Comparison of ENCODE assay signal across 10 mouse cellular contexts in the genomic region with DNA sequence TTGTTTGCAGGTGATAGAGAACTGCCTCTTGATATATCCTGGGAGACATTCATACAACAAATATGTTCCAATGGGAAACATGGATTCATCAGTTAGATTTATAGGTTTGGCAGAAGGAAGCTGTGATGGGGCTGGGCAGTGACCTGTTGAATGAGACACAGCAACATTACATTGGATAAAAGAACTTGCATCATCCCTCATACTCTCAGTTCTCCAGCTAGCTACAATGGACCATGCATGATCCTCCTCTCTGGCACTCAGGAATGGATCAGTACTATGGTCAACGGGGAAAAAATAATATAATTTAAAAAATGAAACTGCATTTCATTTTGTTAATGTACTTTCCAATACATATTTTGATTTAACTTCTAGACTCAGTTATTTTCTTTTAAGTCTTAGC. TPM values are rescaled to one million over a fixed set of nuclear protein-coding genes. Genes with fewer than 3 reads are reported as not detected.
DNase-seq lines count a peak whose midpoint lies in the region; ATAC-seq and TF ChIP-seq lines count a peak whose summit lies in the region.
"Had no signal": no experiment of that assay in that cellular context is flagged by ENCODE, and none has a peak within 500 bp of the region (broad histone marks: within the 10 kb centered on the region; RNA-seq: fewer than 3 reads in every experiment).

No protein-coding gene starts in this region.

- TF ChIP-seq CTCF in thymus, adult 2 months (IDR thresholded peaks at IDR 0.05; ENCODE audit: borderline replicate concordance, control insufficient read depth, extremely low read depth, insufficient read depth, low read length, poor library complexity): no peak

- intact Hi-C loops in heart, postnatal 36 days (cut with DNase I): loop anchor here (2.0 to 5.0 kb wide), 3 partner anchors 102 to 253 kb away; no protein-coding TSS in a partner anchor

- H3K9ac ChIP-seq in midbrain, embryonic 13.5 days (replicated peaks): no peak overlapping the region
- no peak overlapping the region for H3K9ac ChIP-seq in midbrain, embryonic 11.5 days (ENCODE audit: low read length)
- no peak overlapping the region for H3K9ac ChIP-seq in limb, embryonic 13.5 days

- DNase-seq in heart, embryonic 10.5 days (ENCODE audit: low spot score): no peak
- no peak for DNase-seq in heart, postnatal 36 days
- DNase-seq in midbrain, embryonic 11.5 days (ENCODE audit: low spot score, missing footprints): no peak
- DNase-seq in thymus, adult 2 months: no peak
- DNase-seq in lung, postnatal 36 days: no peak
- DNase-seq: adrenal gland, postnatal 36 days; kidney, postnatal 4 days had no signal

- no peaks in the 10 kb centered on the region for H3K27me3 ChIP-seq in heart, embryonic 10.5 days (ENCODE audit: insufficient read depth, poor library complexity, severe bottlenecking)
- no peaks in the 10 kb centered on the region for H3K27me3 ChIP-seq in midbrain, embryonic 13.5 days
- no peaks in the 10 kb centered on the region for H3K27me3 ChIP-seq in midbrain, embryonic 11.5 days (ENCODE audit: control insufficient read depth, insufficient read depth, low read length)
- no peaks in the 10 kb centered on the region for H3K27me3 ChIP-seq in limb, embryonic 13.5 days
- H3K27me3 ChIP-seq in thymus, adult 2 months (ENCODE audit: control insufficient read depth, insufficient read depth, low read length): no peaks in the 10 kb centered on the region

- ATAC-seq in midbrain, embryonic 13.5 days: no peak
- ATAC-seq in midbrain, embryonic 11.5 days (ENCODE audit: low FRiP score): no peak
- no peak for ATAC-seq in limb, embryonic 13.5 days (ENCODE audit: low FRiP score, low read depth)
- ATAC-seq in erythroid progenitor cell, adult 5-6 weeks (replicated peaks; ENCODE audit: low FRiP score, poor library complexity, severe bottlenecking): no peak

- TF ChIP-seq POLR2A in thymus, adult 2 months (IDR thresholded peaks at IDR 0.05; ENCODE audit: control insufficient read depth, extremely low read depth, insufficient read depth, low read length, poor library complexity): no peak

- no peaks in the 10 kb centered on the region for H3K9me3 ChIP-seq in heart, embryonic 10.5 days
- H3K9me3 ChIP-seq in midbrain, embryonic 13.5 days: no peaks in the 10 kb centered on the region
- no peaks in the 10 kb centered on the region for H3K9me3 ChIP-seq in midbrain, embryonic 11.5 days (ENCODE audit: control insufficient read depth, low read length)
- no peaks in the 10 kb centered on the region for H3K9me3 ChIP-seq in limb, embryonic 13.5 days

- H3K4me1 ChIP-seq in heart, embryonic 10.5 days: no peaks in the 10 kb centered on the region
- H3K4me1 ChIP-seq in midbrain, embryonic 13.5 days (replicated peaks): peaks cover 13% of the 10 kb centered on the region
- peaks cover 2% of the 10 kb centered on the region; the same call in 1 of the 2 replicates for H3K4me1 ChIP-seq in midbrain, embryonic 11.5 days (ENCODE audit: control insufficient read depth, insufficient read depth, low read length)
- peaks cover 3% of the 10 kb centered on the region; the same call in 1 of the 2 replicates for H3K4me1 ChIP-seq in limb, embryonic 13.5 days
- no peaks in the 10 kb centered on the region for H3K4me1 ChIP-seq in thymus, adult 2 months (replicated peaks; ENCODE audit: control insufficient read depth, insufficient read depth, low read length)

- 81% methylated on average over 1 of the region's 1 CpGs for WGBS in heart, embryonic 10.5 days
- 81% methylated on average over 1 of the region's 1 CpGs for WGBS in midbrain, embryonic 13.5 days
- 91% methylated on average over 1 of the region's 1 CpGs for WGBS in midbrain, embryonic 11.5 days
- 84% methylated on average over 1 of the region's 1 CpGs for WGBS in limb, embryonic 13.5 days
- WGBS in thymus, adult 2 months: 79% methylated on average over 1 of the region's 1 CpGs

- H3K36me3 ChIP-seq in heart, embryonic 10.5 days: peaks cover 29% of the 10 kb centered on the region
- H3K36me3 ChIP-seq in midbrain, embryonic 13.5 days: peaks cover 9% of the 10 kb centered on the region; the same call in 1 of the 2 replicates
- no peaks in the 10 kb centered on the region for H3K36me3 ChIP-seq in midbrain, embryonic 11.5 days (ENCODE audit: control insufficient read depth, insufficient read depth, low read length)
- peaks cover 20% of the 10 kb centered on the region for H3K36me3 ChIP-seq in limb, embryonic 13.5 days
- H3K36me3 ChIP-seq in thymus, adult 2 months (ENCODE audit: control insufficient read depth, insufficient read depth, low read length): peaks cover 23% of the 10 kb centered on the region

- H3K27ac ChIP-seq in heart, embryonic 10.5 days: no peak overlapping the region
- H3K27ac ChIP-seq in midbrain, embryonic 13.5 days: no peak overlapping the region
- no peak overlapping the region for H3K27ac ChIP-seq in midbrain, embryonic 11.5 days (ENCODE audit: low read depth, low read length)
- H3K27ac ChIP-seq in limb, embryonic 13.5 days: no peak overlapping the region
- no peak overlapping the region for H3K27ac ChIP-seq in thymus, adult 2 months (ENCODE audit: control insufficient read depth, insufficient read depth, low read length)

- peak overlapping the region; percentile 28; the same call in 1 of the 2 replicates for H3K4me2 ChIP-seq in midbrain, embryonic 13.5 days (replicated peaks)
- H3K4me2 ChIP-seq in midbrain, embryonic 11.5 days: no peak overlapping the region
- peak overlapping the region; percentile 35 for H3K4me2 ChIP-seq in limb, embryonic 13.5 days (replicated peaks)

- peak overlapping the region; percentile 71 for H3K4me3 ChIP-seq in heart, embryonic 10.5 days
- 0 out of 2 replicates have a peak overlapping the region, but pooled peaks have one; percentile 1 for H3K4me3 ChIP-seq in midbrain, embryonic 13.5 days (replicated peaks)
- H3K4me3 ChIP-seq in midbrain, embryonic 11.5 days (ENCODE audit: low read depth, low read length): no peak overlapping the region
- H3K4me3 ChIP-seq in limb, embryonic 13.5 days: no peak overlapping the region
- no peak overlapping the region for H3K4me3 ChIP-seq in thymus, adult 2 months (ENCODE audit: control insufficient read depth, insufficient read depth, low read length)

RNA-seq across cellular contexts. Expression of gene Cr1l, which starts 1.5 kb away (rescaled TPM):
- 52.8 and 60.0 TPM in 2 replicates for polyA plus RNA-seq in heart, embryonic 10.5 days (2016; fragmentation: Nextera tagmentation; extraction: Ambion mirVana)
- total RNA-seq in heart, postnatal 36 days (2021): 10 to 100 TPM; 69.3 to 70.9 TPM
- polyA plus RNA-seq in midbrain, embryonic 13.5 days (2015; fragmentation: Nextera tagmentation; extraction: Ambion mirVana): 35.0 and 39.5 TPM in 2 replicates
- 39.9 and 49.8 TPM in 2 replicates for polyA plus RNA-seq in midbrain, embryonic 11.5 days (2014; fragmentation: Nextera tagmentation; extraction: Ambion mirVana)
- 62.4 and 65.2 TPM in 2 replicates for polyA plus RNA-seq in limb, embryonic 13.5 days (2015; fragmentation: Nextera tagmentation; extraction: Ambion mirVana)
- 54.0 and 66.8 TPM in 2 replicates for polyA plus RNA-seq in thymus, adult 2 months (2012; rRNA removed)
- 120 and 177 TPM in 2 replicates for total RNA-seq in erythroid progenitor cell, adult 5-6 weeks (2015; ENCODE audit: low replicate concordance)
- 96.5 and 165 TPM in 2 replicates for total RNA-seq in erythroid progenitor cell, adult 5-6 weeks (2017; ENCODE audit: low replicate concordance)

RNA-seq across cellular contexts. Expression of gene Cd46, which starts 37.8 kb away (rescaled TPM):
- polyA plus RNA-seq in heart, embryonic 10.5 days (2016; fragmentation: Nextera tagmentation; extraction: Ambion mirVana): 0.58 and 0.70 TPM in 2 replicates
- 1 to 10 TPM in 1 of 2 experiments, under 1 TPM in 1; 0.80 to 1.2 TPM for total RNA-seq in heart, postnatal 36 days (2021)
- 1.2 and 1.6 TPM in 2 replicates for polyA plus RNA-seq in midbrain, embryonic 13.5 days (2015; fragmentation: Nextera tagmentation; extraction: Ambion mirVana)
- 0.91 and 1.00 TPM in 2 replicates for polyA plus RNA-seq in midbrain, embryonic 11.5 days (2014; fragmentation: Nextera tagmentation; extraction: Ambion mirVana)
- 1.0 and 1.4 TPM in 2 replicates for polyA plus RNA-seq in limb, embryonic 13.5 days (2015; fragmentation: Nextera tagmentation; extraction: Ambion mirVana)
- polyA plus RNA-seq in thymus, adult 2 months (2012; rRNA removed): 1.6 and 2.0 TPM in 2 replicates
- total RNA-seq in erythroid progenitor cell, adult 5-6 weeks (2015; ENCODE audit: low replicate concordance): 12.3 and 33.1 TPM in 2 replicates
- total RNA-seq in erythroid progenitor cell, adult 5-6 weeks (2017; ENCODE audit: low replicate concordance): 5.9 and 13.7 TPM in 2 replicates

RNA-seq across cellular contexts. Expression of gene Cr2, which starts 46.6 kb away (rescaled TPM):
- 0.26 TPM in 1 of 2 replicates, not detected in the other for polyA plus RNA-seq in heart, embryonic 10.5 days (2016; fragmentation: Nextera tagmentation; extraction: Ambion mirVana)
- under 1 TPM; 0.31 to 0.38 TPM for total RNA-seq in heart, postnatal 36 days (2021)
- 0.50 and 0.58 TPM in 2 replicates for polyA plus RNA-seq in midbrain, embryonic 13.5 days (2015; fragmentation: Nextera tagmentation; extraction: Ambion mirVana)
- polyA plus RNA-seq in midbrain, embryonic 11.5 days (2014; fragmentation: Nextera tagmentation; extraction: Ambion mirVana): 0.29 and 0.44 TPM in 2 replicates
- polyA plus RNA-seq in limb, embryonic 13.5 days (2015; fragmentation: Nextera tagmentation; extraction: Ambion mirVana): 0.15 and 0.43 TPM in 2 replicates
- 0.55 and 0.93 TPM in 2 replicates for polyA plus RNA-seq in thymus, adult 2 months (2012; rRNA removed)
- 13.0 TPM in 1 of 2 replicates, not detected in the other for total RNA-seq in erythroid progenitor cell, adult 5-6 weeks (2015; ENCODE audit: low replicate concordance)
- 1.2 TPM in 1 of 2 replicates, not detected in the other for total RNA-seq in erythroid progenitor cell, adult 5-6 weeks (2017; ENCODE audit: low replicate concordance)

Comparison
In these comparisons a context has a peak if more than half of its experiments do, and no peak if none do; other contexts are left out.
1. H3K4me3 ChIP-seq: peak in heart, embryonic 10.5 days (single experiment) and midbrain, embryonic 13.5 days (single experiment); none in midbrain, embryonic 11.5 days (single experiment), limb, embryonic 13.5 days (single experiment) and thymus, adult 2 months (single experiment).